Mouse (Mus musculus) splenic B cell, adult 2 months (primary cell): ENCODE measurements at regions not wholly inside any gene's neighbourhood (a gene's known extent, or its start where the extent isn't known, plus 50 kb on each side); places are given as distances from the start of the nearest gene placed in this dataset.

Source experiments
- DNase-seq: peaks from one replicate; pipeline ENCODE4 v3.0.0-alpha.2; 2011; ENCODE audit warnings: low read depth, low spot score
- H3K27me3 ChIP-seq: 2 replicates; pipeline ENCODE4 v1.6.1; 2012; ENCODE audit warnings: mild to moderate bottlenecking, low read length, moderate library complexity, mixed read lengths; ENCODE audit not compliant: control insufficient read depth, poor library complexity, insufficient read depth, severe bottlenecking
- H3K36me3 ChIP-seq: 2 replicates; pipeline ENCODE4 v1.6.1; 2012; ENCODE audit warnings: mild to moderate bottlenecking, low read length, moderate library complexity, mixed read lengths; ENCODE audit not compliant: control insufficient read depth, poor library complexity, insufficient read depth, severe bottlenecking

GRCm38 (mm10) chr8:24346390-24347113 lies 379.1 kb downstream of the Adam3 start:
- H3K36me3 ChIP-seq, result no peaks in the 10 kb centered on the region

DNA sequence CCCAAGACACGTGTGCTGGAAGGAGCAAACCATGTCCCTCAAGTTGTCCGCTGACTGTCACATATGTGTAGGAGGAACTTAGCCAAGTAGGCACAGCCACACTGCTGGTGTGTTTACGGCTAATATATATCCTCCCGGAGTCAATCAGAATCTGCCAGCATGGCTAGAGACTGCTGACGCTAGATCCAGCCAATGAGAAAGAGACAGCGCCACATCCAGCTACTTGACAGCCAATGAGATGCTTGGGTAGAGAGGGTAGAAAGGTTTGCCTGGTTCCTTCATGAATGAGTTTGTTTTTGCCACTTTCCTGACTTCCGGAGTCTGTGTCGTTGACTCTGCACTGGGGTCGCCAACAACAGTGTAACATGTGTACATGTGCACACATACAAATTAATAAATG lies 387.0 kb downstream of the Adam3 start:
- Histone ChIP-seq H3K27me3 (no peaks in the 10 kb centered on the region), H3K36me3 (no peaks in the 10 kb centered on the region)
- DNase-seq, result no peak

More at GRCm38 (mm10) chr8:24346390-24347113, 379.1 kb downstream of the Adam3 start:
- no peak for DNase-seq
- no peaks in the 10 kb centered on the region for H3K27me3 ChIP-seq

- no peak for DNase-seq
- no peaks in the 10 kb centered on the region for H3K36me3 ChIP-seq
- no peaks in the 10 kb centered on the region for H3K27me3 ChIP-seq
Observed at GRCm38 (mm10) chr8:24337635-24338034, 388.0 kb downstream of the Adam3 start.

- no peak for DNase-seq
- Histone ChIP-seq H3K36me3 (no peaks in the 10 kb centered on the region), H3K27me3 (no peaks in the 10 kb centered on the region)
Observed at GRCm38 (mm10) chr8:24335709-24336108, 389.9 kb downstream of the Adam3 start.

GRCm38 (mm10) chr8:24333705-24334104 lies 391.9 kb downstream of the Adam3 start:
- Histone ChIP-seq H3K36me3 (no peaks in the 10 kb centered on the region), H3K27me3 (no peaks in the 10 kb centered on the region)
- DNase-seq, result no peak

DNA sequence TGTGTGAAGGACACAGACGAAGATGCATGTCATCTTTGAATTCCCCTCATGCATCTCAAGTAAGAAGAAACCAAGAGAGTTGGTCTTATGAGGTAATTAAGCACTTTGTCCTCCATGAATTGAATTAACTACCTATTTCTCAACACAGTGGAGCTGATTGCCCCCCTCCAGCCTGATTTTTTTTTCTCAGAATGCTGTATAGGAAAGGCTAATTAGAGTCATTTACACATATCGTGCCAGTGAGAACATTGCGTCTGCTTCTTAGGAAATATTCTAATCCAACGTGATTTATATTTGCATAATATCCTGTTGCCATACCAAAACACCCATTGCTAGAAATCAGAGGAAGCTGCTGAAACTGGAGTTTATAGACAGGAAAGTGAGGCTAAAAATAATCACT lies 414.8 kb downstream of the Adam3 start:
- DNase-seq, result no peak
- H3K36me3 ChIP-seq, result no peaks in the 10 kb centered on the region
- no peaks in the 10 kb centered on the region for H3K27me3 ChIP-seq

- Histone ChIP-seq H3K27me3 (no peaks in the 10 kb centered on the region), H3K36me3 (no peaks in the 10 kb centered on the region)
- DNase-seq, result no peak
Observed at GRCm38 (mm10) chr8:24294565-24294964, 431.1 kb downstream of the Adam3 start.

- DNase-seq, result no peak
- H3K36me3 ChIP-seq, result no peaks in the 10 kb centered on the region
Observed at GRCm38 (mm10) chr8:24287861-24288260, 437.8 kb downstream of the Adam3 start.

DNA sequence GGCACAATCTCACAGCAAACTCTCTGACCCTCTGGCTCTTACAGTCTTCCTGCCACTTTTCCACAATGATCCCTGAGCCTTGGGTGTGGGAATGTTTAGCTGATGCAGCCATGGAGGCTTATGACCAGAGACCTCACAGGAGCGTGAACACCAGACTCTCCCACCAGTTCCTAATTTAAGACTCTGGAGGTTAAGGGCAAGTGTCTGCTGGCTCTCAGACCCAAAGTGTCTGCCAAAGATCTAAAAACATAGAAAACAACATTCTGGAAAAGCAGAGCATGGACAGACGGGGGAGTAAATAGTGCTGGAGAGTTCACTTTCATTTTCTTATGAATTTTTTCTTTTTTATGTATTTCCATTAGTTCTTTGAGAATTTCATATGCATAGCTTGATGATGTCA lies 440.7 kb downstream of the Adam3 start:
- Histone ChIP-seq H3K36me3 (no peaks in the 10 kb centered on the region), H3K27me3 (no peaks in the 10 kb centered on the region)
- DNase-seq, result no peak

More at GRCm38 (mm10) chr8:24287861-24288260, 437.8 kb downstream of the Adam3 start:
- no peaks in the 10 kb centered on the region for H3K27me3 ChIP-seq

- no peaks in the 10 kb centered on the region for H3K36me3 ChIP-seq
- DNase-seq, result no peak
- H3K27me3 ChIP-seq, result no peaks in the 10 kb centered on the region
Observed at GRCm38 (mm10) chr8:24283901-24284405, 441.7 kb downstream of the Adam3 start.

DNA sequence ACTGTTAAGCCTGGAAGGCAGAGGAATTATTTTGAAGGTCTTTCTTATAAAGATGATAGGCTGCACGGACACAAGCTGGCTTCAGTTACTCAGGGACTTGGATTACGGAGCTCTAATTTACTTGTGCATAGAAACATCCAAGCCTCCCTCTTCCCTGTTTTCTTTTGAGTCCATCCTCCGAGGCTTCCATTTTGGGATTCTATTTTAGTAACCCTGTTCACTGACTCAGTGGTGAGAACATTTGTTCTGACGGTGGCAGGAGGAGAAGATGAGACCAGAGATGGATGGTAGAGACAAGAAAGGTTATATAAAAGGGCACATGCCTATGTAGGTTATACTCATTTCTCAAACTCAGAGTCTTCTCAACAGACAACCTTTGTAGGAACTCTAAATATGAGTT lies 445.4 kb downstream of the Adam3 start:
- H3K36me3 ChIP-seq, result no peaks in the 10 kb centered on the region
- H3K27me3 ChIP-seq, result no peaks in the 10 kb centered on the region
- no peak for DNase-seq

DNA sequence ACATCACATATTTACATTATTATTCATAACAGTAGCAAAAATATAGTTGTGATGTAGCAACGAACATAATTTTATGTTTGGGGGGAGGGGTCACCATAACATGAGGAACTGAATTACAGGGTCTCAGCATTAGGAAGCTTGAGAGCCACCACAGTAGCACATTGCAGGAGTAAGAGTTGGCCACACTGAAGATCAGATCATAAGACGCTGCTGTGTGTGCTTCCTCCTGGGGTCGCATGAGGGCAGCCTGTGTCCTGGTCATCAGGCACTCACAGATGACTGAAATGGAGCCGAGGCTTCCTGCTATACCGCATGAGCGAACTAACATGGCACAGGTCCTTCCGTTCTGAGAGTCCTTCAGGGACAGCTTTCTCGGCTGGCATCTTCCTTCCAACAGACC lies 447.3 kb downstream of the Adam3 start:
- no peak for DNase-seq
- H3K36me3 ChIP-seq, result no peaks in the 10 kb centered on the region
- no peaks in the 10 kb centered on the region for H3K27me3 ChIP-seq

- no peaks in the 10 kb centered on the region for H3K36me3 ChIP-seq
- no peak for DNase-seq
- no peaks in the 10 kb centered on the region for H3K27me3 ChIP-seq
Observed at GRCm38 (mm10) chr8:24261359-24261758, 464.3 kb downstream of the Adam3 start.

DNA sequence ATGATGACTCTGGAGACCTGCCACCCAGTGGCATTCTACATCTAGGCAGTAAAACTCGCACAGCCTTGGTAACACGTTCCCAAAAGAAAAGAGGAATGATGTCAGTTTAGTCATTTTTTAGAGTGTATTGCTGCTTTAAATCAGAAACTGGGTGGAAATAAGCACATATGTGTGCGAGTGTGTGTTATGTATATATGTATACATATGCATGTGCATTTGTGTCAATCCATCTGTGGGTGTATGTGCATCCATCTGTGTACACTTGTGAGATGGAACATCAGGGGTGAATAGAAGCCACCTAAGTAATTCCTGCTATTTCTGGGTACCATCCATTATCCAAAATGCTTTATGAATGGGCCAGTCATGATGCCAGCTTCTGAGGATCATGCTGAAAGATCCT lies 467.0 kb downstream of the Adam3 start:
- Histone ChIP-seq H3K27me3 (no peaks in the 10 kb centered on the region), H3K36me3 (no peaks in the 10 kb centered on the region)
- no peak for DNase-seq

GRCm38 (mm10) chr8:24242211-24242610 lies 483.4 kb downstream of the Adam3 start:
- Histone ChIP-seq H3K27me3 (no peaks in the 10 kb centered on the region), H3K36me3 (no peaks in the 10 kb centered on the region)
- no peak for DNase-seq
